ENCODE assay signal across 16 mouse cellular contexts in genomic region chr10:57740733-57741132, GRCm38 (mm10). TPM values are rescaled to one million over a fixed set of nuclear protein-coding genes. Genes with fewer than 3 reads are reported as not detected.
A peak's percentile ranks its signal among the peaks of the same experiment; 100 is the strongest.
DNase-seq lines count a peak whose midpoint lies in the region; ATAC-seq lines count a peak whose summit lies in the region.
"Had no signal": no experiment of that assay in that cellular context is flagged by ENCODE, and none has a peak within 500 bp of the region (broad histone marks: within the 10 kb centered on the region; RNA-seq: fewer than 3 reads in every experiment).

No protein-coding gene starts in this region.

- peak; percentile 48; the same call in 1 of the 2 replicates for ATAC-seq in kidney, embryonic 14.5 days (ENCODE audit: low FRiP score, low TSS enrichment)
- ATAC-seq: forebrain, embryonic 13.5 days; forebrain, postnatal 0 days had no signal

- H3K27ac ChIP-seq in kidney, embryonic 14.5 days (ENCODE audit: low read depth, low read length), result no peak overlapping the region
- H3K27ac ChIP-seq: embryonic facial prominence, embryonic 10.5 days; embryonic facial prominence, embryonic 12.5 days; forebrain, embryonic 13.5 days had no signal

- H3K36me3 ChIP-seq in kidney, embryonic 14.5 days (ENCODE audit: control insufficient read depth, insufficient read depth, low read length), result no peaks in the 10 kb centered on the region
- H3K36me3 ChIP-seq: embryonic facial prominence, embryonic 10.5 days; embryonic facial prominence, embryonic 12.5 days had no signal

- 64% methylated on average over 4 of the region's 4 CpGs for WGBS in kidney, embryonic 14.5 days

- no peaks in the 10 kb centered on the region for H3K4me1 ChIP-seq in kidney, embryonic 14.5 days (ENCODE audit: control insufficient read depth, insufficient read depth, low read length)
- H3K4me1 ChIP-seq: embryonic facial prominence, embryonic 10.5 days; embryonic facial prominence, embryonic 12.5 days had no signal

- H3K27me3 ChIP-seq in kidney, embryonic 14.5 days (ENCODE audit: control insufficient read depth, insufficient read depth, low read length), result no peaks in the 10 kb centered on the region
- H3K27me3 ChIP-seq: embryonic facial prominence, embryonic 12.5 days; forebrain, embryonic 13.5 days had no signal

- H3K9ac ChIP-seq in kidney, embryonic 14.5 days (ENCODE audit: low read depth, low read length), result no peak overlapping the region
- H3K9ac ChIP-seq: embryonic facial prominence, embryonic 12.5 days; forebrain, embryonic 13.5 days; forebrain, postnatal 0 days had no signal

- H3K4me2 ChIP-seq in kidney, embryonic 14.5 days (replicated peaks; ENCODE audit: low read depth, low read length), result no peak overlapping the region
- H3K4me2 ChIP-seq: embryonic facial prominence, embryonic 12.5 days; forebrain, embryonic 13.5 days had no signal

- no peak for DNase-seq in kidney, postnatal 36 days
- DNase-seq in retina, postnatal 1 day, result peak; percentile 55
- DNase-seq in retina, embryonic 14.5 days (ENCODE audit: low spot score), result no peak
- DNase-seq in urinary bladder, postnatal 36 days (ENCODE audit: low spot score in 2 of 2), result no peak
- DNase-seq: adrenal gland, adult 2 months; adrenal gland, postnatal 10 days; adrenal gland, postnatal 25 days; cerebellum, adult 11-12 months; cerebellum, adult 2 months; cerebellum, adult 9-10 months; cerebellum, postnatal 25 days; forebrain, postnatal 0 days had no signal

- H3K4me3 ChIP-seq in kidney, embryonic 14.5 days (ENCODE audit: low read length), result no peak overlapping the region
- H3K4me3 ChIP-seq: embryonic facial prominence, embryonic 10.5 days; embryonic facial prominence, embryonic 12.5 days; forebrain, embryonic 13.5 days had no signal

- no peaks in the 10 kb centered on the region for H3K9me3 ChIP-seq in kidney, embryonic 14.5 days (ENCODE audit: control insufficient read depth, low read length)
- H3K9me3 ChIP-seq: embryonic facial prominence, embryonic 10.5 days; embryonic facial prominence, embryonic 12.5 days; forebrain, embryonic 13.5 days had no signal

RNA-seq across cellular contexts. Expression of gene Fabp7, which starts 43.9 kb away (rescaled TPM):
- polyA plus RNA-seq in kidney, embryonic 14.5 days (2014; fragmentation: Nextera tagmentation; extraction: Ambion mirVana), result 5.9 and 7.3 TPM in 2 replicates
- polyA plus RNA-seq: adrenal gland, adult 2 months had no signal

RNA-seq across cellular contexts. Expression of gene Smpdl3a, which starts 53.4 kb away (rescaled TPM):
- 16.7 and 19.3 TPM in 2 replicates for polyA plus RNA-seq in kidney, embryonic 14.5 days (2014; fragmentation: Nextera tagmentation; extraction: Ambion mirVana)
